Mouse (Mus musculus) cerebellum, adult 9-11 months (tissue): ENCODE measurements around the gene Gm14137.

ENCODE experiments used
- DNase-seq: peaks from one replicate; pipeline ENCODE4 v3.0.0; 2022

The Gm14137 gene

GRCm38 (mm10) chr2:119173991-119174651, at the start of gene Gm14137:
TSS of gene Gm14137 (plus strand) at chr2:119174509.
- no peak for DNase-seq

GRCm38 (mm10) chr2:119136346-119136898, 37.9 kb upstream of the Gm14137 start:
- no peak for DNase-seq

- no peak for DNase-seq
Observed at GRCm38 (mm10) chr2:119145199-119145598, 29.1 kb upstream of the Gm14137 start.

GRCm38 (mm10) chr2:119146435-119146834, 27.9 kb upstream of the Gm14137 start:
- no peak for DNase-seq

GRCm38 (mm10) chr2:119147160-119147678, 27.1 kb upstream of the Gm14137 start:
- no peak for DNase-seq

GRCm38 (mm10) chr2:119147775-119148174, 26.5 kb upstream of the Gm14137 start:
- no peak for DNase-seq

- DNase-seq: no peak
Observed at GRCm38 (mm10) chr2:119152255-119152654, 22.1 kb upstream of the Gm14137 start.

GRCm38 (mm10) chr2:119154683-119155082, 19.6 kb upstream of the Gm14137 start:
- no peak for DNase-seq

- no peak for DNase-seq
Observed at GRCm38 (mm10) chr2:119155388-119155787, 18.9 kb upstream of the Gm14137 start.

GRCm38 (mm10) chr2:119156081-119156680, 18.1 kb upstream of the Gm14137 start:
- DNase-seq: no peak

GRCm38 (mm10) chr2:119156681-119157572, 17.4 kb upstream of the Gm14137 start, which contains the start of gene Rmdn3:
TSS of gene Rmdn3 (minus strand) at chr2:119157034.
- peak; percentile 94 for DNase-seq

GRCm38 (mm10) chr2:119157836-119158235, 16.5 kb upstream of the Gm14137 start:
- no peak for DNase-seq

GRCm38 (mm10) chr2:119161247-119161646, 13.1 kb upstream of the Gm14137 start:
- DNase-seq: no peak

GRCm38 (mm10) chr2:119163135-119163534, 11.2 kb upstream of the Gm14137 start:
- no peak for DNase-seq

GRCm38 (mm10) chr2:119163999-119164398, 10.3 kb upstream of the Gm14137 start:
- DNase-seq: no peak

GRCm38 (mm10) chr2:119165401-119165800, 8.9 kb upstream of the Gm14137 start:
- no peak for DNase-seq

GRCm38 (mm10) chr2:119166901-119167865, 7.1 kb upstream of the Gm14137 start, which contains the start of gene Gchfr:
TSS of gene Gchfr (plus strand) at chr2:119167773.
- DNase-seq: peak; percentile 39

GRCm38 (mm10) chr2:119167866-119168256, 6.4 kb upstream of the Gm14137 start:
- no peak for DNase-seq

GRCm38 (mm10) chr2:119170282-119170681, 4.0 kb upstream of the Gm14137 start:
- no peak for DNase-seq

- DNase-seq: no peak
Observed at GRCm38 (mm10) chr2:119171574-119171973, 2.7 kb upstream of the Gm14137 start.

GRCm38 (mm10) chr2:119172446-119172845, 1.9 kb upstream of the Gm14137 start:
- DNase-seq: no peak
